Mouse (Mus musculus) C2C12 (cell line): ENCODE results near the gene Hat1.

Experiments used
- CTCF ChIP-seq: IDR thresholded peaks from one replicate; pipeline ENCODE4 v1.5.1; 2011; ENCODE audit not compliant: control insufficient read depth, insufficient read depth, insufficient read length
- FOSL1 ChIP-seq: IDR thresholded peaks from one replicate; pipeline ENCODE4 v1.8.0; 2011; ENCODE audit warnings: mild to moderate bottlenecking, low read length; ENCODE audit not compliant: poor library complexity, insufficient read depth, severe bottlenecking
- MAX ChIP-seq: IDR thresholded peaks from one replicate; pipeline ENCODE4 v1.6.1; 2011; ENCODE audit warnings: mild to moderate bottlenecking, control low read depth
- MYOD1 ChIP-seq: IDR thresholded peaks from one replicate; pipeline ENCODE4 v1.6.1; 2011; ENCODE audit warnings: low read depth; ENCODE audit not compliant: control insufficient read depth, insufficient read length
- MYOG ChIP-seq: IDR thresholded peaks from one replicate; pipeline ENCODE4 v1.6.1; 2011; ENCODE audit not compliant: control insufficient read depth, insufficient read length; ENCODE audit errors: extremely low read depth
- USF1 ChIP-seq: IDR thresholded peaks from one replicate; pipeline ENCODE4 v1.6.1; 2011; ENCODE audit warnings: low read depth, mild to moderate bottlenecking, control low read depth, moderate library complexity

- TF ChIP-seq CTCF: no peak
- TF ChIP-seq MAX: no peak
- TF ChIP-seq MYOD1: no peak
- no peak for TF ChIP-seq USF1
- TF ChIP-seq FOSL1: no peak
- TF ChIP-seq MYOG: no peak
Observed at GRCm38 (mm10) chr2:71389864-71390263, 1.1 kb downstream of the Hat1 start.
